Mouse (Mus musculus) kidney, adult 2 months (tissue): Measurements from ENCODE around the gene Fbln5.
A peak's percentile ranks its signal among the peaks of the same experiment; 100 is the strongest.

Source experiments
- CTCF ChIP-seq: fragments of 200-500 bp; conservative IDR thresholded peaks from 2 replicates; pipeline ENCODE4 v1.5.1; 2011; ENCODE audit warnings: low read depth, mild to moderate bottlenecking, control low read depth, low read length, moderate library complexity, mixed read lengths; ENCODE audit not compliant: insufficient read depth, insufficient read length
- POLR2A ChIP-seq: fragments of 200-500 bp; IDR thresholded peaks from one replicate; pipeline ENCODE4 v1.6.1; 2011; ENCODE audit warnings: low read depth, low read length, control low read depth

DNA sequence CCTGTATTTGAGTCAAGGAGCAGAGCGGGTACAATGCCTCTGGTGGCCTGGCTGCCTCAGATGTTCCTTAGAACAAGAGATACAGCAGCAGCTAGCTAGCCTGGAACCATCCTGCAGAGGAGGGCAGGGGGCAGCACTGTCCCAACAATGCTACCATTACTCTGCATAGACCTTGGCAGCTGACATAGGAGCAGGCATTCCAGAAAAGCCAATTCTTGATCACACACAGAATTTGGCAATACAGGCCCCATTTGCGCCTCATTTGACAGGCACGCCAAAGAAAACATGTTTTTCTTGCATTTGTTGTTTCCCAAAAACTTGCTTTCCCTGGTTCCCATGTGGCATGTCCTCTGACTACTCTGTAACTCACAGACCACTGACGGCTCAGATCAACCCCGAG, 56.8 kb downstream of the Fbln5 start:
- TF ChIP-seq POLR2A: no peak
- peak; percentile 24; the same call in 1 of the 2 replicates for TF ChIP-seq CTCF
